Mouse (Mus musculus) kidney, embryonic 14.5 days (tissue): ENCODE data around the gene Tmpo. TPM values are rescaled to one million over a fixed set of nuclear protein-coding genes. Genes with fewer than 3 reads are reported as not detected.
"Not testable (repeated sequence)": the region's sequence is repeated elsewhere in the genome, so short reads cannot be mapped to it uniquely, and the experiment has no call there.

Source experiments
- ATAC-seq: fragments of 200-750 bp; cut with Nextera tagmentation; 2 replicates; pipeline ENCODE4 v1.8.0; 2017; ENCODE audit warnings: moderate number of reproducible peaks, mild to moderate bottlenecking, moderate TSS enrichment, moderate library complexity; ENCODE audit not compliant: low FRiP score, low TSS enrichment
- H3K27ac ChIP-seq: fragments of 300-500 bp; sonication (generic); 2 replicates; pipeline ENCODE4 v1.5.1; 2014; ENCODE audit warnings: low read depth, mild to moderate bottlenecking, low read length, moderate library complexity, mixed read lengths
- H3K27me3 ChIP-seq: fragments of 300-500 bp; sonication (generic); 2 replicates; pipeline ENCODE4 v1.6.1; 2014; ENCODE audit warnings: mild to moderate bottlenecking, low read length; ENCODE audit not compliant: control insufficient read depth, insufficient read depth
- H3K36me3 ChIP-seq: fragments of 300-500 bp; sonication (generic); 2 replicates; pipeline ENCODE4 v1.6.1; 2014; ENCODE audit warnings: low read length, mixed read lengths; ENCODE audit not compliant: control insufficient read depth, insufficient read depth
- H3K4me1 ChIP-seq: fragments of 300-500 bp; sonication (generic); 2 replicates; pipeline ENCODE4 v1.6.1; 2014; ENCODE audit warnings: low read length, mixed read lengths; ENCODE audit not compliant: control insufficient read depth, insufficient read depth
- H3K4me2 ChIP-seq: fragments of 300-500 bp; sonication (generic); replicated peaks from 2 replicates; pipeline ENCODE4 v1.6.1; 2014; ENCODE audit warnings: low read depth, mild to moderate bottlenecking, low read length
- H3K4me3 ChIP-seq: fragments of 300-500 bp; sonication (generic); 2 replicates; pipeline ENCODE4 v1.5.1; 2014; ENCODE audit warnings: mild to moderate bottlenecking, low read length
- H3K9ac ChIP-seq: fragments of 300-500 bp; sonication (generic); 2 replicates; pipeline ENCODE4 v1.6.1; 2014; ENCODE audit warnings: low read depth, mild to moderate bottlenecking, low read length, moderate library complexity
- H3K9me3 ChIP-seq: fragments of 300-500 bp; sonication (generic); 2 replicates; pipeline ENCODE4 v1.6.1; 2016; ENCODE audit warnings: low read length; ENCODE audit not compliant: control insufficient read depth
- WGBS: fragments of 180-500 bp; shearing (Covaris S2); extraction: QIAGEN DNeasy Blood & Tissue Kit; methylation state at CpG from one replicate; pipeline ENCODE4 v1.1.7; 2014; 5-methylcytosine and 5-hydroxymethylcytosine counted together
- polyA plus RNA-seq: library from polyadenylated mRNA; unstranded; fragments of >200 nt; fragmentation: Nextera tagmentation; extraction: Ambion mirVana; gene quantifications from 2 replicates; pipeline ENCODE4 v1.2.1, GENCODE M21; 2014

Tmpo gene
- polyA plus RNA-seq, 1 experiment from 2014 or later: 328 TPM

DNA sequence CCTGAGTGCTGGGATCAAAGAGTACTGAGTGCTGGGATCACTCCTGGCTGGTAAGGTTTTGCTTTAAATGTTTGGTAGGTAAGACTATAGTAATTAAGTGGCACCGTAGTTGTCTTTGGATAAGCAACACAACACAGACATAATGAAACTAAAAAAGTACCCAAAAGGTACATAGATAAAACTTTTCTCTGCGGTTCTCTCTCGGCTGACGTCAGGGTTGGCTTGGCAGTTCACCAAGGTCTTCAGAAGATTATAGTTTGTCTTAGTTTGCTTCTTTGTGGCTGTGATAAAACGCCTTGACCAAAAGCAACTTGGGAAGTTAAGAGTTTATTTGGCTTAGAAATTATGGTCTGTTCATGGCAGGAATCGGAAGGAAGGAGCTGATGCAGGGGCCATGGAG, 8.4 kb upstream of the Tmpo start:
- Histone ChIP-seq H3K27me3 (no peaks in the 10 kb centered on the region), H3K4me2 (no peak overlapping the region), H3K27ac (no peak overlapping the region), H3K9ac (no peak overlapping the region), H3K4me3 (no peak overlapping the region), H3K4me1 (no peaks in the 10 kb centered on the region), H3K9me3 (no peaks in the 10 kb centered on the region), H3K36me3 (no peaks in the 10 kb centered on the region)
- ATAC-seq: no peak
- 93% methylated on average over 6 of the region's 6 CpGs for WGBS

DNA sequence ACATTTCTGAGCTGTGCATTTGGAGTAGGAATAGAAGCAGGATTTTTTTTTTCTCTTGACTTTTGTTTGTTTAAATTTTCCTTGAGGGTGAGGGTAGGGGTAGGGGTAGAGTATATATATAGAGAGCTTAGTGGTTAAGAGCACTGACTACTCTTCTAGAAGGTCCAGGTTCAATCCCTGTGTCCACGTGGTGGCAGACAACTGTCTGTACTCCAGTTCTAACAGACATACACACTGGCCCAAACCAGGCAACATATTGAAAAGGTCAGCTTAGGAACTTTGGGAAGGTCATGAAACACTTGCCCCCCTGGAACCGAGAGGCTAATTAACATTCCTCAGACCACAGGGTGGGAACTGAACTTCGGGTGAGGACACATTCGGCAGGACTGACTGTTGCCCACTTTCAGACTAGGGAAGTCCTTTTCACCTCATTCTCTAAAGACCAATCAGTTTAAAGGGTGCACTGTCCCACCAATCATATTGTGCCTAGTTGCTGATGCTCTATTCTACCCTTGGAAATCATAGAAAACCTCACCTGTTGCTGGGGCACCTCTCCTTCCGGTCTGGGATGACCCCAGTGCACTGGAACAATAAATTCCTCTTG, 7.7 kb upstream of the Tmpo start:
- Histone ChIP-seq H3K27me3 (no peaks in the 10 kb centered on the region), H3K9me3 (no peaks in the 10 kb centered on the region), H3K4me3 (no peak overlapping the region), H3K4me2 (no peak overlapping the region), H3K4me1 (no peaks in the 10 kb centered on the region), H3K36me3 (no peaks in the 10 kb centered on the region), H3K27ac (no peak overlapping the region), H3K9ac (no peak overlapping the region)
- no peak for ATAC-seq
- WGBS: 82% methylated on average over 5 of the region's 5 CpGs

DNA sequence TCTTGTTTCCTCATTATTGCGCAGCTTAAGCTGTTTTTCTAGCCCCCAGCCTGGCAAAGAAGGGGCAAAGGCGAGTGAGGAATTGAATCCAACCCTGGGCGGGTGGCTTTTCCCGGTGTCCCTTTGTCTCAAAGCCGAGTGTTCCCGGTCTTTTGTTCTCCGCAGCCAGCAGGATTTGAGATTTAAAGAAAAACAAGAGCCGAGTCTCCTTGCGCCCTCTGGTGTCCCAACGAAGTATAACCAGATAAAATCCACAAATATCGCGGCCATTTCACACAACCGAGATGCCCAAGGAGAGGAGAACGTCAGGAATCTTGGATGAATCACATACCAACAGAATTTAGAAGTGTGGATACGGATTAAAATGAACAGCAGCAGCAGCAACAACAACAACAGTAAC, 6.8 kb upstream of the Tmpo start:
- H3K36me3 ChIP-seq: no peaks in the 10 kb centered on the region
- peak overlapping the region; percentile 31 for H3K4me3 ChIP-seq
- H3K27me3 ChIP-seq: no peaks in the 10 kb centered on the region
- peak overlapping the region; percentile 43 for H3K4me2 ChIP-seq
- H3K4me1 ChIP-seq: peaks cover 7% of the 10 kb centered on the region; the same call in 1 of the 2 replicates
- WGBS: under 1% methylated on average over 15 of the region's 15 CpGs
- H3K27ac ChIP-seq: peak overlapping the region; percentile 78
- peak; percentile 47 for ATAC-seq
- H3K9ac ChIP-seq: peak overlapping the region; percentile 65
- no peaks in the 10 kb centered on the region for H3K9me3 ChIP-seq

DNA sequence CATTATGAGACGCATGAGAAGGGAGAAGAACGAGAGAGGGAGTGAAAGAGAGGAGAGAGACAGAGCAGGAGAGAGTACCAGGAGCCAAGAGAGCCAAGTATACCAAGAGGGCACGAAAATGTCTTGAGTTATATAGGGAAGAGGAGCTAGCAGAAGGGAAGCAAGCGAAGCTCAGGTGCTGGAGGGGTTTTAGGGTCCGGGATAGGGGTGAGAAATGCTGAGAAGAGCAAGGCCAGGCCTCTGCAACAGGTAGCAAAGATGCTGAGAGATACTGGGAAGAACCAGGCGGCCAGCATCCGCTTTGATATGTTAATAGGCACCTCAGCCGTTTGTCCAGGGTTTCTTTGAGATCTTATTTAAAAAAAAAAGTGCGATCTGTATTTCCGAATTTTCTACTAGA, 6.2 kb upstream of the Tmpo start:
- Histone ChIP-seq H3K4me1 (peaks cover 7% of the 10 kb centered on the region; the same call in 1 of the 2 replicates), H3K4me2 (peak overlapping the region; percentile 43), H3K4me3 (peak overlapping the region; percentile 31), H3K9ac (peak overlapping the region; percentile 65), H3K9me3 (no peaks in the 10 kb centered on the region), H3K27ac (peak overlapping the region; percentile 78), H3K36me3 (no peaks in the 10 kb centered on the region), H3K27me3 (no peaks in the 10 kb centered on the region)
- no peak for ATAC-seq
- 30% methylated on average over 10 of the region's 10 CpGs for WGBS

DNA sequence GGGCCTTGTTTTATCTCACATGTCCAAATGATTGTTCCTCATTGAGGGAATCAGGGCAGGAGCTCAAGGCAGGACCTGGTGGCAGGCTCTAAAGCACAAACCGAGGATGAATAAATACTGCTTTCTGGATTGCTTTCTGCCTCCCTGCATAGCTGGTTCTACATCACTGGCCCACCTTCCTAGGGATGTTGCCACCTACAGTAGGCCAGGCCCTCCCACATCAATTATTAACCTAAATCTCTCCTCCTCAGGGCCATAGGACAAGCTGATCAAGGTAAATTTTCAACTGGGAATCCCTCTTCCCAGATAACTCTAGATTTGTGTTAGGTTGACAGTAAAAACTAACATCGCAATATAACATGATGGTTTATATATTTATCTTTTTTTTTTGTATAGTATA, 4.6 kb upstream of the Tmpo start:
- Histone ChIP-seq H3K27me3 (no peaks in the 10 kb centered on the region), H3K4me3 (no peak overlapping the region), H3K27ac (no peak overlapping the region), H3K36me3 (no peaks in the 10 kb centered on the region), H3K9me3 (no peaks in the 10 kb centered on the region), H3K4me1 (peaks cover 7% of the 10 kb centered on the region; the same call in 1 of the 2 replicates), H3K4me2 (no peak overlapping the region), H3K9ac (no peak overlapping the region)
- no peak for ATAC-seq
- 90% methylated on average over 2 of the region's 2 CpGs for WGBS

- peaks cover 15% of the 10 kb centered on the region for H3K4me1 ChIP-seq
- H3K27me3 ChIP-seq, H3K9ac ChIP-seq, ATAC-seq, H3K36me3 ChIP-seq, H3K27ac ChIP-seq, H3K9me3 ChIP-seq, H3K4me2 ChIP-seq, H3K4me3 ChIP-seq: not testable (repeated sequence)
- 70% methylated on average over 5 of the region's 5 CpGs for WGBS
Observed at GRCm38 (mm10) chr10:91184893-91185292, 3.8 kb upstream of the Tmpo start.

DNA sequence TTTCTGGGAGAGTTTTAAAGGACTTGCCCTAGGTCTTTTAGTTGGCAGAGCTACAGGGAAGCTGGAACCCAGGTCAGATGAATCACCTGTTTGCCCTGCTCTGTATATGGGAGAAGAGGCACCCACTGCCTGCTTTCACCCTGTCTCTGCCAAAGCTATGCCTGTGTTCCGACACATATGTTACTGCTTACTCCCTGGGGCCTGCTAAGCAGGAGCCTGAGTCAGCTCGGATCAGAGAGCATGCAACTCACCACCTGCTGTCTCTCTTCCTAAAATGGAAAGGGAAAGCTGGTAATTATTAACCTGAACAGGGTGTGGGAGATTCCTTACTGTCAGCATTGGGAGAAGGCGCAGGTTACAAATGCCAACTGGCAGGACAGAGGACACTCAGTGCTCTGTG, 2.2 kb upstream of the Tmpo start:
- ATAC-seq: no peak
- H3K9ac ChIP-seq: no peak overlapping the region
- H3K4me2 ChIP-seq: no peak overlapping the region; the same call in 1 of the 2 replicates

DNA sequence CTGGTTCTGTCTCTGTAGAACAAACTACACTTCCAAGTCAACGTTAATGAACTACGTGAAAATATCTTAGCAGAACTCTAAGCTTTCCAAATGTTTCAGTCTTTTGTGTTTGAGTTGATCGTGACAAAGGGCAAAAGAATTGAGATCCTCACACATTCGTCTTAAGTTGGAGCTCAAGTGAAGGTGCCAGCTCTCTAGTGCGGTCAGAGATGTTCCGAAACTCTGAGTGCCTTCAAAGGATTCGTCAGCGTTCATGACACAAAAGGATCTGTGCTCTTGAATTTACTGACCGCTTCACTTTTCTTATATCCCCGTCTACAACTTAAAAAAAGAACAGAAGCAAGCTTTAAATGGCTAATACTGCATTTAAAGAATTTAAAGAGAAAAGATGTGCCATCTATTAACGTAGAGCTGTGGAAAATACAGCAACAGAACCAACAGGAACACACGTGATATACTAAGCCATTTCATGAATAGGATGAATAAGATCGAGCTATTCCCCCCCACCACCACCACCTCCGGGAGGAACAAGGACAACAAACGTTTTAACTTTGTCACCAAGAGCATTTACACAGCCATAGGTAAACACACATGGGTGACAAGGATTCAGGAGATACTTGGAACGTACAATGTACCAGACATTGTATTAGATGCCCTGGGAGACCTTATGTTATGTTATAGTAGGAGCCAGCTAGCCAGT, 1.3 kb upstream of the Tmpo start:
- H3K9me3 ChIP-seq: no peaks in the 10 kb centered on the region
- peak overlapping the region; percentile 43 for H3K4me3 ChIP-seq
- ATAC-seq: no peak
- peaks cover 19% of the 10 kb centered on the region for H3K4me1 ChIP-seq
- peak overlapping the region; percentile 97 for H3K27ac ChIP-seq
- peak overlapping the region; percentile 49 for H3K4me2 ChIP-seq
- no peaks in the 10 kb centered on the region for H3K36me3 ChIP-seq
- peak overlapping the region; percentile 66 for H3K9ac ChIP-seq
- whole genome bisulfite sequencing: 3% methylated on average over 16 of the region's 16 CpGs
- H3K27me3 ChIP-seq: no peaks in the 10 kb centered on the region

More for the DNA sequence above, 2.2 kb upstream of the Tmpo start:
- no peaks in the 10 kb centered on the region for H3K36me3 ChIP-seq
- H3K27me3 ChIP-seq: no peaks in the 10 kb centered on the region
- H3K9me3 ChIP-seq: no peaks in the 10 kb centered on the region
- H3K4me3 ChIP-seq: no peak overlapping the region
- H3K4me1 ChIP-seq: peaks cover 19% of the 10 kb centered on the region
- 39% methylated on average over 3 of the region's 3 CpGs for WGBS
- peak overlapping the region; percentile 43 for H3K27ac ChIP-seq
